Mouse (Mus musculus) bone marrow, adult 2 months (tissue): ENCODE results near the gene Tbc1d17. TPM values are rescaled to one million over a fixed set of nuclear protein-coding genes. Genes with fewer than 3 reads are reported as not detected.

ENCODE experiments used
- H3K27ac ChIP-seq: fragments of 200-500 bp; 2 replicates; pipeline ENCODE4 v1.5.1; 2012; ENCODE audit warnings: low read depth, mild to moderate bottlenecking, control low read depth, inconsistent platforms, low read length; ENCODE audit not compliant: control insufficient read depth, poor library complexity, insufficient read depth
- H3K4me1 ChIP-seq: fragments of 200-500 bp; 2 replicates; pipeline ENCODE4 v1.6.1; 2011; ENCODE audit warnings: low read length; ENCODE audit not compliant: control insufficient read depth, insufficient read depth
- H3K4me3 ChIP-seq: fragments of 200-500 bp; replicated peaks from 2 replicates; pipeline ENCODE3; 2011; ENCODE audit warnings: mild to moderate bottlenecking, low read depth, low read length, control low read depth; ENCODE audit not compliant: control insufficient read depth
- CTCF ChIP-seq: fragments of 200-500 bp; IDR thresholded peaks from 2 replicates; pipeline ENCODE4 v1.5.1; 2011; ENCODE audit warnings: low read length, control low read depth; ENCODE audit not compliant: control insufficient read depth, insufficient read depth
- POLR2A ChIP-seq: fragments of 200-500 bp; IDR thresholded peaks from 2 replicates; pipeline ENCODE4 v1.6.1; 2011; ENCODE audit warnings: low read depth, mild to moderate bottlenecking, control low read depth, low read length, borderline replicate concordance; ENCODE audit not compliant: control insufficient read depth
- WGBS: fragments of 180-500 bp; shearing (Covaris S2); methylation state at CpG from one replicate; pipeline ENCODE4 v1.1.7; 2018; 5-methylcytosine and 5-hydroxymethylcytosine counted together
- polyA plus RNA-seq: library from polyadenylated mRNA; stranded (reverse); fragments of >200 nt; gene quantifications from 2 replicates; pipeline ENCODE4 v1.2.4, GENCODE M21; 2011; ENCODE audit warnings: low replicate concordance; ENCODE audit not compliant: missing spikeins, insufficient read depth, insufficient read length

The Tbc1d17 gene
- polyA plus RNA-seq, 1 experiment, result 49.2 TPM

GRCm38 (mm10) chr7:44836423-44837053, 12.3 kb downstream of the Tbc1d17 start:
- peaks cover 6% of the 10 kb centered on the region for H3K4me1 ChIP-seq
- H3K27ac ChIP-seq, result peak overlapping the region; percentile 11; the same call in 1 of the 2 replicates
- WGBS, result 66% methylated on average over 9 of the region's 9 CpGs

GRCm38 (mm10) chr7:44836016-44836404, 12.9 kb downstream of the Tbc1d17 start:
- 50% methylated on average over 3 of the region's 3 CpGs for WGBS
- no peak for TF ChIP-seq POLR2A
- no peak for TF ChIP-seq CTCF
- Histone ChIP-seq H3K4me3 (peak overlapping the region; percentile 1), H3K4me1 (peaks cover 6% of the 10 kb centered on the region), H3K27ac (peak overlapping the region; percentile 32)

More at GRCm38 (mm10) chr7:44836423-44837053, 12.3 kb downstream of the Tbc1d17 start:
- peak overlapping the region; percentile 6 for H3K4me3 ChIP-seq
- TF ChIP-seq CTCF (no peak), POLR2A (no peak)

GRCm38 (mm10) chr7:44835373-44836015, 13.4 kb downstream of the Tbc1d17 start:
- Histone ChIP-seq H3K27ac (peak overlapping the region; percentile 32; the same call in 1 of the 2 replicates), H3K4me1 (peaks cover 6% of the 10 kb centered on the region), H3K4me3 (no peak overlapping the region)
- WGBS, result 58% methylated on average over 1 of the region's 1 CpGs
- no peak for TF ChIP-seq POLR2A

GRCm38 (mm10) chr7:44832763-44833162, 16.1 kb downstream of the Tbc1d17 start:
- H3K4me1 ChIP-seq, result peaks cover 1% of the 10 kb centered on the region
- WGBS, result 77% methylated on average over 4 of the region's 4 CpGs
- H3K27ac ChIP-seq, result no peak overlapping the region
- H3K4me3 ChIP-seq, result no peak overlapping the region
- TF ChIP-seq CTCF (no peak), POLR2A (no peak)

- Histone ChIP-seq H3K27ac (no peak overlapping the region), H3K4me3 (no peak overlapping the region), H3K4me1 (no peaks in the 10 kb centered on the region; the same call in none of the 2 replicates)
- WGBS, result 83% methylated on average over 5 of the region's 5 CpGs
- TF ChIP-seq CTCF, result no peak
- no peak for TF ChIP-seq POLR2A
Observed at GRCm38 (mm10) chr7:44828706-44829105, 20.2 kb downstream of the Tbc1d17 start.

GRCm38 (mm10) chr7:44826771-44827170, 22.1 kb downstream of the Tbc1d17 start:
- TF ChIP-seq CTCF, result no peak
- TF ChIP-seq POLR2A, result no peak
- 62% methylated on average over 3 of the region's 3 CpGs for WGBS
- H3K4me3 ChIP-seq, result no peak overlapping the region
- H3K27ac ChIP-seq, result no peak overlapping the region
- peaks cover 1% of the 10 kb centered on the region for H3K4me1 ChIP-seq

GRCm38 (mm10) chr7:44824872-44825271, 24.0 kb downstream of the Tbc1d17 start:
- Histone ChIP-seq H3K4me1 (peaks cover 3% of the 10 kb centered on the region), H3K4me3 (no peak overlapping the region), H3K27ac (no peak overlapping the region)
- no peak for TF ChIP-seq POLR2A
- TF ChIP-seq CTCF, result peak; percentile 83
- WGBS, result 10% methylated on average over 3 of the region's 3 CpGs

GRCm38 (mm10) chr7:44823409-44823808, 25.5 kb downstream of the Tbc1d17 start:
- WGBS, result 43% methylated on average over 7 of the region's 7 CpGs
- H3K27ac ChIP-seq, result no peak overlapping the region
- TF ChIP-seq CTCF, result no peak
- TF ChIP-seq POLR2A, result no peak
- H3K4me3 ChIP-seq, result no peak overlapping the region
- H3K4me1 ChIP-seq, result peaks cover 7% of the 10 kb centered on the region
